Mouse (Mus musculus) cerebellum, postnatal 25 days (tissue): Measurements from ENCODE around the gene Tlcd1.
"Not testable (repeated sequence)": the region's sequence is repeated elsewhere in the genome, so short reads cannot be mapped to it uniquely, and the experiment has no call there.

Source experiments
- DNase-seq, 2 experiments: peaks; one replicate each; pipeline ENCODE4 v3.0.0; 2021; ENCODE audit warnings: mixed read lengths in 2 of 2

Gene Tlcd1

GRCm38 (mm10) chr11:78176402-78176862, at the start of gene Tlcd1, which contains the start of gene Nek8:
Gene Tlcd1 (plus strand): TSS chr11:78176711.
Gene Nek8 (minus strand): TSS chr11:78176675.
- DNase-seq = peak; percentile 77 to 86

GRCm38 (mm10) chr11:78126739-78127138, 49.8 kb upstream of the Tlcd1 start:
- no peak for DNase-seq

- no peak for DNase-seq
Observed at GRCm38 (mm10) chr11:78129458-78129857, 47.1 kb upstream of the Tlcd1 start.

GRCm38 (mm10) chr11:78133915-78134314, 42.6 kb upstream of the Tlcd1 start:
- no peak for DNase-seq

GRCm38 (mm10) chr11:78134344-78134743, 42.2 kb upstream of the Tlcd1 start:
- no peak for DNase-seq

- DNase-seq = not testable (repeated sequence)
Observed at GRCm38 (mm10) chr11:78135314-78135713, 41.2 kb upstream of the Tlcd1 start.

- no peak for DNase-seq
Observed at GRCm38 (mm10) chr11:78136132-78136531, 40.4 kb upstream of the Tlcd1 start.

- DNase-seq = no peak
Observed at GRCm38 (mm10) chr11:78137584-78137983, 38.9 kb upstream of the Tlcd1 start.

GRCm38 (mm10) chr11:78138023-78138422, 38.5 kb upstream of the Tlcd1 start:
- no peak for DNase-seq

GRCm38 (mm10) chr11:78140665-78141064, 35.8 kb upstream of the Tlcd1 start:
- no peak for DNase-seq

GRCm38 (mm10) chr11:78143520-78143919, 33.0 kb upstream of the Tlcd1 start:
- DNase-seq = no peak

GRCm38 (mm10) chr11:78146168-78146567, 30.3 kb upstream of the Tlcd1 start:
- DNase-seq = no peak

GRCm38 (mm10) chr11:78146707-78147543, 29.6 kb upstream of the Tlcd1 start:
- no peak for DNase-seq

GRCm38 (mm10) chr11:78151161-78151560, 25.4 kb upstream of the Tlcd1 start:
- DNase-seq = peak in 1 of 2 experiments; percentile 41

- DNase-seq = peak; percentile 86 to 92
Observed at GRCm38 (mm10) chr11:78152299-78153231, 23.9 kb upstream of the Tlcd1 start.

GRCm38 (mm10) chr11:78153778-78154177, 22.7 kb upstream of the Tlcd1 start:
- peak in 1 of 2 experiments; percentile 25 for DNase-seq

GRCm38 (mm10) chr11:78155674-78156073, 20.8 kb upstream of the Tlcd1 start:
- DNase-seq = peak in 1 of 2 experiments; percentile 54

GRCm38 (mm10) chr11:78156156-78156699, 20.3 kb upstream of the Tlcd1 start:
- no peak for DNase-seq

- peak; percentile 74 to 84 for DNase-seq
Observed at GRCm38 (mm10) chr11:78159096-78159495, 17.4 kb upstream of the Tlcd1 start.

GRCm38 (mm10) chr11:78159557-78159956, 17.0 kb upstream of the Tlcd1 start:
- DNase-seq = no peak

GRCm38 (mm10) chr11:78160171-78160570, 16.3 kb upstream of the Tlcd1 start:
- no peak for DNase-seq

GRCm38 (mm10) chr11:78160675-78161074, 15.8 kb upstream of the Tlcd1 start:
- DNase-seq = no peak

- no peak for DNase-seq
Observed at GRCm38 (mm10) chr11:78161169-78161568, 15.3 kb upstream of the Tlcd1 start.
